Mouse (Mus musculus) frontal cortex, postnatal 25 days (tissue): Measurements from ENCODE around the gene Tnfsf10.

Experiments
- DNase-seq, 2 experiments: peaks; one replicate each; pipeline ENCODE4 v3.0.0; 2022; ENCODE audit warnings: low spot score in 2 of 2

The Tnfsf10 gene

GRCm38 (mm10) chr3:27371725-27372650 is 55.2 kb downstream of the Tnfsf10 start:
- no peak for DNase-seq

GRCm38 (mm10) chr3:27374396-27374795 is 57.6 kb downstream of the Tnfsf10 start:
- DNase-seq = no peak

- DNase-seq = no peak
Observed at GRCm38 (mm10) chr3:27377935-27378334, 61.1 kb downstream of the Tnfsf10 start.

GRCm38 (mm10) chr3:27384836-27385235 is 68.0 kb downstream of the Tnfsf10 start:
- no peak for DNase-seq

GRCm38 (mm10) chr3:27389923-27390322 is 73.1 kb downstream of the Tnfsf10 start:
- no peak for DNase-seq
